Mouse (Mus musculus): ENCODE measurements at regions not wholly inside any gene's neighbourhood (a gene's known extent, or its start where the extent isn't known, plus 50 kb on each side); places are given as distances from the start of the nearest gene placed in this dataset.

- intact Hi-C loops (cut with DNase I), result loop anchor here (10.0 kb wide), 3 partner anchors 123 to 643 kb away; partner anchors contain the start of genes 2010109A12Rik, Ccni and Shroom3
- peak; percentile 80 to 81 for DNase-seq (ENCODE audit: low spot score in 2 of 2)
These were observed 61.0 kb downstream of the Ccng2 start for GRCm38 (mm10) chr5:93328059-93328458.

GRCm38 (mm10) chr5:93330851-93331250, 63.8 kb downstream of the Ccng2 start:
- intact Hi-C loops (cut with DNase I), result no loop called here
- no peak for DNase-seq (ENCODE audit: low spot score in 2 of 2)

GRCm38 (mm10) chr5:93353101-93353500, 86.0 kb downstream of the Ccng2 start:
- intact Hi-C loops (cut with DNase I), result no loop called here

More at GRCm38 (mm10) chr5:93353101-93353500, 86.0 kb downstream of the Ccng2 start:
- DNase-seq (ENCODE audit: low spot score in 2 of 2), result no peak
